Mouse (Mus musculus) limb, embryonic 14.5 days (tissue): ENCODE measurements at regions not wholly inside any gene's neighbourhood (a gene's known extent, or its start where the extent isn't known, plus 50 kb on each side); places are given as distances from the start of the nearest gene placed in this dataset.

ENCODE experiments used
- ATAC-seq: fragments of 200-750 bp; cut with Nextera tagmentation; 2 replicates; pipeline ENCODE4 v1.8.0; 2017; ENCODE audit warnings: low read depth, moderate number of reproducible peaks, moderate TSS enrichment; ENCODE audit not compliant: low FRiP score
- DNase-seq: peaks from one replicate; pipeline ENCODE4 v3.0.0-alpha.2; 2015; ENCODE audit warnings: low spot score
- H3K27ac ChIP-seq: fragments of 300-500 bp; sonication (generic); replicated peaks from 2 replicates; pipeline ENCODE4 v1.5.1; 2014; ENCODE audit warnings: low read depth, mild to moderate bottlenecking, low read length, moderate library complexity, mixed read lengths
- H3K27me3 ChIP-seq: fragments of 300-500 bp; sonication (generic); 2 replicates; pipeline ENCODE4 v1.6.1; 2014; ENCODE audit warnings: low read length, mixed read lengths; ENCODE audit not compliant: control insufficient read depth, insufficient read depth
- H3K36me3 ChIP-seq: fragments of 300-500 bp; sonication (generic); 2 replicates; pipeline ENCODE4 v1.6.1; 2014; ENCODE audit warnings: mild to moderate bottlenecking, low read length, moderate library complexity, mixed read lengths; ENCODE audit not compliant: control insufficient read depth, insufficient read depth
- H3K4me1 ChIP-seq: fragments of 300-500 bp; sonication (generic); 2 replicates; pipeline ENCODE4 v1.6.1; 2014; ENCODE audit warnings: antibody characterized with exemption, low read length, mixed read lengths; ENCODE audit not compliant: control insufficient read depth, insufficient read depth
- H3K4me2 ChIP-seq: fragments of 300-500 bp; sonication (generic); replicated peaks from 2 replicates; pipeline ENCODE4 v1.6.1; 2014; ENCODE audit warnings: low read depth, mild to moderate bottlenecking, low read length, moderate library complexity; ENCODE audit not compliant: severe bottlenecking
- H3K4me3 ChIP-seq: fragments of 300-500 bp; sonication (generic); replicated peaks from 2 replicates; pipeline ENCODE4 v1.5.1; 2014; ENCODE audit warnings: low read length
- H3K9ac ChIP-seq: fragments of 300-500 bp; sonication (generic); 2 replicates; pipeline ENCODE4 v1.6.1; 2014; ENCODE audit warnings: mild to moderate bottlenecking, low read depth, low read length, moderate library complexity; ENCODE audit not compliant: severe bottlenecking
- H3K9me3 ChIP-seq: fragments of 300-500 bp; sonication (generic); 2 replicates; pipeline ENCODE4 v1.6.1; 2016; ENCODE audit warnings: low read length; ENCODE audit not compliant: control insufficient read depth
- POLR2A ChIP-seq: fragments of 200-500 bp; IDR thresholded peaks from 2 replicates; pipeline ENCODE4 v1.8.0; 2012; ENCODE audit warnings: inconsistent platforms, mild to moderate bottlenecking, moderate library complexity, borderline replicate concordance; ENCODE audit not compliant: insufficient read depth, insufficient read length; ENCODE audit errors: extremely low read depth
- WGBS: fragments of 180-500 bp; shearing (Covaris S2); extraction: QIAGEN DNeasy Blood & Tissue Kit; methylation state at CpG from one replicate; pipeline ENCODE4 v1.1.7; 2014; 5-methylcytosine and 5-hydroxymethylcytosine counted together

DNA sequence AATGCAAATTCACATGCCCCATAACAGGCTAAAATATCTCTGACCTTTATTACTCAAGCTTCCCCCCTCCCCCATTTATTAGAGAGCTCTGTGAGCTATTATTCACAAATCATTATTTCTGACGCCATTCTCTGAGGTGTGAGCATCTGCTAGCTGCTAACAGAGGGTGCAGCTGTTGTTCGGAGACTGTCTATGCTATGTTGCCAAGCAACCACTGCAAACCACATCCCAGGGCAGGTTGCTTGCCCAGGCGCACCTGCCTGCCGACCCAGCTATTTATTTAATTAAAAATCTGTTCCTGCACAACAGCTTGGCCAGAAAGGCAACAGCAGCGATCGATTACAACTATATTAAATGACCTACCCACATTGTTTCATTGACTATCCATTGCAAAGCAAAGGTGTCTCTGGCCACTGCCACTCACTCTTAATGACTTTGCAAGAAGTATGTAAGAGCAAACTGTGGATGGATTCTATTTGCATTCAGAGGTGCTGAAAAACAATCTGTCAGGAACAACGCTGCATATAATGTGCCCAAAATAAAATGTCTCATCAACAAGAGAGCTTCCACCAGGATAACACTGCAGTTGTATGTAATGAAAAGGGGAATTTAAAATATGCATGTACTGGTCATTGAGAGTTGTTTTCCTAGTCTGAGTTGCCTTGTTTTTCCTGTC, 84.2 kb upstream of the Cacna2d1 start:
- H3K9ac ChIP-seq = no peak overlapping the region
- 32% methylated on average over 7 of the region's 7 CpGs for WGBS
- no peak for DNase-seq
- no peaks in the 10 kb centered on the region for H3K9me3 ChIP-seq
- no peaks in the 10 kb centered on the region for H3K27me3 ChIP-seq
- no peak overlapping the region for H3K27ac ChIP-seq
- no peak for TF ChIP-seq POLR2A
- H3K4me3 ChIP-seq = no peak overlapping the region
- H3K36me3 ChIP-seq = no peaks in the 10 kb centered on the region
- H3K4me1 ChIP-seq = no peaks in the 10 kb centered on the region
- peak; percentile 78 for ATAC-seq
- H3K4me2 ChIP-seq = no peak overlapping the region

DNA sequence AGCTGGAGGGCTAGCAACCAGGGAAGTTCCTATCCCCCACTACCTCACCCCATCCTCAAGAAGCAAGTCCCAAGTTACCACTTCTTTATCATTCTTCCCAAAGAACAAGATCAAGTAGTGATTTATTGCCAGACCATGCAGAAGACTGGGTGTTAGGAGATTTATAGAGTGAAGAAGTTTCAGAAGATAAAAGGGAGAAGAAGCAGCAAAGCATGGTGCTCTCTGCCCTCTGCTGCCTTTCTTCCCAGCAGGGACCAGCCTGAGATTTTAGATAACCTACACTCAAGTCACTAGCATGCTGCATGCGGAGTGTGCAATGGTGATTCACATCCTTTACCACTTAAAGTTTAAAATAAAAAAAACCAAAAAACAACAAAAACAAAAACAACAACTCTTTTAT, 79.7 kb upstream of the Cacna2d1 start:
- Histone ChIP-seq H3K4me1 (no peaks in the 10 kb centered on the region), H3K9me3 (no peaks in the 10 kb centered on the region), H3K36me3 (no peaks in the 10 kb centered on the region), H3K27ac (no peak overlapping the region), H3K27me3 (no peaks in the 10 kb centered on the region), H3K9ac (no peak overlapping the region), H3K4me3 (no peak overlapping the region), H3K4me2 (no peak overlapping the region)
- ATAC-seq (no peak), DNase-seq (no peak)
- 71% methylated on average over 1 of the region's 1 CpGs for WGBS
- TF ChIP-seq POLR2A = no peak

DNA sequence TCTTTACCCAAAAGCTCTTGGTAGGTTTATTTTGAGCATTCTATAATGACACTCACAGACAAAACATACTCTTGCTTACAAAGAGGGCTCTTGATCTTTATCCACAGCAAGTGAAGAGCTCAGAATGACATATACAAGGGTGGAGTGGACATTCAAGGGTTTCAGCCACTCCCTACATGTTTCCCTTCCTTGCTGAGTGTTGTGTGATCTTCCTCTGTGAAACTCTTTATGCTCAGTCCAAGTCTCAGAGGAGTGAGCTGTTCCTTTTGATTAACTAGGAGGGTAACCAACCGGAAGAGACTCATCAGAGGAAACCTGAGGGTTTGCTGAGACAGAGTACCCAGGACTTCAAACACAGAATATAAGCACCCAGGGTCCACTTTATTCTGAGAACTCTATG, 77.5 kb upstream of the Cacna2d1 start:
- Histone ChIP-seq H3K9ac (no peak overlapping the region), H3K36me3 (no peaks in the 10 kb centered on the region), H3K27me3 (no peaks in the 10 kb centered on the region), H3K27ac (no peak overlapping the region), H3K4me3 (no peak overlapping the region), H3K4me1 (no peaks in the 10 kb centered on the region), H3K4me2 (no peak overlapping the region), H3K9me3 (no peaks in the 10 kb centered on the region)
- no peak for ATAC-seq
- 52% methylated on average over 1 of the region's 1 CpGs for WGBS
- no peak for DNase-seq
- TF ChIP-seq POLR2A = no peak

DNA sequence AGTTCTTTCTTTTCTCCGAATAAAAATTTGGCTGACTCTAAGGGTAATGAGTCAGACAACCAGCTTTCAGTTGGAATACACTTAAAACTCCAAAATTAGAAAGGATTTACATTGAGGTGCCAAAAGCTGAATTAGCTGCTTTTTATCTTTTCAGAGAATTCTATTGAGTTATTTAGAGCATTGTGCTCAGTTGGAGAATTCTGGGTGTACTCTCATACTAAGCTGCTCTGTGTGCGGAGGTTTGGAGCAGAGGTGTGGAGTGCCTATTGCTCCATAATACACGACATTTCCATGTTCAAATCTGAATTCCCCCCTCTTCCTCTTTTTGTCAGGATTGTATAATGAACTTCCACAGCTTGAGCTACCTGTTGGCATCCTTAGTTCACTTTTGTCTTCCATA, 60.4 kb upstream of the Cacna2d1 start:
- 83% methylated on average over 3 of the region's 3 CpGs for WGBS
- no peak overlapping the region for H3K4me2 ChIP-seq
- ATAC-seq = no peak

GRCm38 (mm10) chr5:15883004-15883403, 51.5 kb upstream of the Cacna2d1 start:
- no peak overlapping the region for H3K9ac ChIP-seq
- H3K27me3 ChIP-seq = no peaks in the 10 kb centered on the region
- no peak overlapping the region for H3K27ac ChIP-seq
- no peaks in the 10 kb centered on the region for H3K36me3 ChIP-seq
- no peaks in the 10 kb centered on the region for H3K4me1 ChIP-seq
- TF ChIP-seq POLR2A = no peak
- DNase-seq = no peak
- H3K4me2 ChIP-seq = no peak overlapping the region
- ATAC-seq = no peak
- H3K4me3 ChIP-seq = no peak overlapping the region
- no peaks in the 10 kb centered on the region for H3K9me3 ChIP-seq

More for the DNA sequence above, 60.4 kb upstream of the Cacna2d1 start:
- H3K36me3 ChIP-seq = no peaks in the 10 kb centered on the region
- no peak overlapping the region for H3K4me3 ChIP-seq
- no peak overlapping the region for H3K27ac ChIP-seq
- H3K27me3 ChIP-seq = no peaks in the 10 kb centered on the region
- no peaks in the 10 kb centered on the region for H3K4me1 ChIP-seq
- no peak for DNase-seq
- no peak overlapping the region for H3K9ac ChIP-seq
- H3K9me3 ChIP-seq = no peaks in the 10 kb centered on the region
- TF ChIP-seq POLR2A = no peak
